Mouse (Mus musculus): ENCODE results near the gene Pid1. TPM values are rescaled to one million over a fixed set of nuclear protein-coding genes. Genes with fewer than 3 reads are reported as not detected.

Pid1 gene
- polyA plus RNA-seq, 1 experiment from 2014 or later = 5.0 TPM

- Histone ChIP-seq H3K9ac (ENCODE audit: low read depth, low read length) (no peak overlapping the region), H3K9me3 (replicated peaks; ENCODE audit: control insufficient read depth, low read length) (no peaks in the 10 kb centered on the region), H3K27me3 (ENCODE audit: control insufficient read depth, insufficient read depth, low read length) (no peaks in the 10 kb centered on the region), H3K36me3 (ENCODE audit: control insufficient read depth, insufficient read depth, low read length) (no peaks in the 10 kb centered on the region), H3K4me1 (ENCODE audit: control insufficient read depth, insufficient read depth, low read length) (no peaks in the 10 kb centered on the region), H3K4me3 (ENCODE audit: low read depth, low read length) (no peak overlapping the region), H3K27ac (ENCODE audit: low read depth, low read length) (no peak overlapping the region), H3K4me2 (no peak overlapping the region)
- 38% methylated on average over 2 of the region's 2 CpGs for WGBS (ENCODE audit: insufficient replicate concordance)
- no peak for ATAC-seq (replicated peaks; ENCODE audit: insufficient number of reproducible peaks, low FRiP score, low TSS enrichment)
Observed at GRCm38 (mm10) chr1:84155585-84155930, 208.4 kb downstream of the Pid1 start.

GRCm38 (mm10) chr1:84154725-84155584 lies 209.0 kb downstream of the Pid1 start:
- no peaks in the 10 kb centered on the region for H3K36me3 ChIP-seq (ENCODE audit: control insufficient read depth, insufficient read depth, low read length)
- ATAC-seq (replicated peaks; ENCODE audit: insufficient number of reproducible peaks, low FRiP score, low TSS enrichment) = no peak
- 68% methylated on average over 12 of the region's 12 CpGs for WGBS (ENCODE audit: insufficient replicate concordance)
- no peaks in the 10 kb centered on the region for H3K27me3 ChIP-seq (ENCODE audit: control insufficient read depth, insufficient read depth, low read length)
- H3K9me3 ChIP-seq (replicated peaks; ENCODE audit: control insufficient read depth, low read length) = no peaks in the 10 kb centered on the region
- no peak overlapping the region for H3K9ac ChIP-seq (ENCODE audit: low read depth, low read length)
- H3K4me3 ChIP-seq (ENCODE audit: low read depth, low read length) = no peak overlapping the region
- no peak overlapping the region for H3K27ac ChIP-seq (ENCODE audit: low read depth, low read length)
- no peaks in the 10 kb centered on the region for H3K4me1 ChIP-seq (ENCODE audit: control insufficient read depth, insufficient read depth, low read length)
- no peak overlapping the region for H3K4me2 ChIP-seq

GRCm38 (mm10) chr1:84153943-84154342 lies 210.0 kb downstream of the Pid1 start:
- Histone ChIP-seq H3K27ac (ENCODE audit: low read depth, low read length) (no peak overlapping the region), H3K9me3 (replicated peaks; ENCODE audit: control insufficient read depth, low read length) (no peaks in the 10 kb centered on the region), H3K4me2 (no peak overlapping the region), H3K27me3 (ENCODE audit: control insufficient read depth, insufficient read depth, low read length) (no peaks in the 10 kb centered on the region), H3K9ac (ENCODE audit: low read depth, low read length) (no peak overlapping the region), H3K4me1 (ENCODE audit: control insufficient read depth, insufficient read depth, low read length) (no peaks in the 10 kb centered on the region), H3K36me3 (ENCODE audit: control insufficient read depth, insufficient read depth, low read length) (no peaks in the 10 kb centered on the region), H3K4me3 (ENCODE audit: low read depth, low read length) (no peak overlapping the region)
- ATAC-seq (replicated peaks; ENCODE audit: insufficient number of reproducible peaks, low FRiP score, low TSS enrichment) = no peak
- 57% methylated on average over 4 of the region's 4 CpGs for WGBS (ENCODE audit: insufficient replicate concordance)

- H3K4me1 ChIP-seq (ENCODE audit: control insufficient read depth, insufficient read depth, low read length) = no peaks in the 10 kb centered on the region
- no peaks in the 10 kb centered on the region for H3K27me3 ChIP-seq (ENCODE audit: control insufficient read depth, insufficient read depth, low read length)
- WGBS (ENCODE audit: insufficient replicate concordance) = 69% methylated on average over 1 of the region's 1 CpGs
- no peaks in the 10 kb centered on the region for H3K9me3 ChIP-seq (replicated peaks; ENCODE audit: control insufficient read depth, low read length)
- no peak overlapping the region for H3K4me2 ChIP-seq
- H3K36me3 ChIP-seq (ENCODE audit: control insufficient read depth, insufficient read depth, low read length) = no peaks in the 10 kb centered on the region
- no peak overlapping the region for H3K9ac ChIP-seq (ENCODE audit: low read depth, low read length)
- H3K27ac ChIP-seq (ENCODE audit: low read depth, low read length) = no peak overlapping the region
- no peak overlapping the region for H3K4me3 ChIP-seq (ENCODE audit: low read depth, low read length)
- ATAC-seq (replicated peaks; ENCODE audit: insufficient number of reproducible peaks, low FRiP score, low TSS enrichment) = no peak
Observed at GRCm38 (mm10) chr1:84141561-84141960, 222.4 kb downstream of the Pid1 start.

- Histone ChIP-seq H3K4me2 (no peak overlapping the region), H3K27me3 (ENCODE audit: control insufficient read depth, insufficient read depth, low read length) (no peaks in the 10 kb centered on the region), H3K4me1 (ENCODE audit: control insufficient read depth, insufficient read depth, low read length) (no peaks in the 10 kb centered on the region), H3K36me3 (ENCODE audit: control insufficient read depth, insufficient read depth, low read length) (no peaks in the 10 kb centered on the region), H3K4me3 (ENCODE audit: low read depth, low read length) (no peak overlapping the region), H3K27ac (ENCODE audit: low read depth, low read length) (no peak overlapping the region), H3K9me3 (replicated peaks; ENCODE audit: control insufficient read depth, low read length) (no peaks in the 10 kb centered on the region), H3K9ac (ENCODE audit: low read depth, low read length) (no peak overlapping the region)
- 81% methylated on average over 4 of the region's 4 CpGs for WGBS (ENCODE audit: insufficient replicate concordance)
- ATAC-seq (replicated peaks; ENCODE audit: insufficient number of reproducible peaks, low FRiP score, low TSS enrichment) = no peak
Observed at GRCm38 (mm10) chr1:84132451-84132850, 231.5 kb downstream of the Pid1 start.

GRCm38 (mm10) chr1:84131799-84132198 lies 232.2 kb downstream of the Pid1 start:
- no peak overlapping the region for H3K4me2 ChIP-seq
- no peak overlapping the region for H3K4me3 ChIP-seq (ENCODE audit: low read depth, low read length)
- H3K4me1 ChIP-seq (ENCODE audit: control insufficient read depth, insufficient read depth, low read length) = no peaks in the 10 kb centered on the region
- WGBS (ENCODE audit: insufficient replicate concordance) = 85% methylated on average over 1 of the region's 1 CpGs
- no peaks in the 10 kb centered on the region for H3K36me3 ChIP-seq (ENCODE audit: control insufficient read depth, insufficient read depth, low read length)
- no peaks in the 10 kb centered on the region for H3K27me3 ChIP-seq (ENCODE audit: control insufficient read depth, insufficient read depth, low read length)
- H3K27ac ChIP-seq (ENCODE audit: low read depth, low read length) = no peak overlapping the region
- no peaks in the 10 kb centered on the region for H3K9me3 ChIP-seq (replicated peaks; ENCODE audit: control insufficient read depth, low read length)
- no peak for ATAC-seq (replicated peaks; ENCODE audit: insufficient number of reproducible peaks, low FRiP score, low TSS enrichment)
- H3K9ac ChIP-seq (ENCODE audit: low read depth, low read length) = no peak overlapping the region

- no peak for ATAC-seq (replicated peaks; ENCODE audit: insufficient number of reproducible peaks, low FRiP score, low TSS enrichment)
- Histone ChIP-seq H3K27me3 (ENCODE audit: control insufficient read depth, insufficient read depth, low read length) (no peaks in the 10 kb centered on the region), H3K9ac (ENCODE audit: low read depth, low read length) (no peak overlapping the region), H3K4me2 (no peak overlapping the region), H3K4me1 (ENCODE audit: control insufficient read depth, insufficient read depth, low read length) (no peaks in the 10 kb centered on the region), H3K36me3 (ENCODE audit: control insufficient read depth, insufficient read depth, low read length) (no peaks in the 10 kb centered on the region), H3K4me3 (ENCODE audit: low read depth, low read length) (no peak overlapping the region), H3K27ac (ENCODE audit: low read depth, low read length) (no peak overlapping the region), H3K9me3 (replicated peaks; ENCODE audit: control insufficient read depth, low read length) (no peaks in the 10 kb centered on the region)
- WGBS (ENCODE audit: insufficient replicate concordance) = 66% methylated on average over 4 of the region's 4 CpGs
Observed at GRCm38 (mm10) chr1:84128510-84128909, 235.5 kb downstream of the Pid1 start.

GRCm38 (mm10) chr1:84119306-84119705 lies 244.7 kb downstream of the Pid1 start:
- Histone ChIP-seq H3K36me3 (ENCODE audit: control insufficient read depth, insufficient read depth, low read length) (no peaks in the 10 kb centered on the region), H3K27ac (ENCODE audit: low read depth, low read length) (no peak overlapping the region), H3K4me1 (ENCODE audit: control insufficient read depth, insufficient read depth, low read length) (no peaks in the 10 kb centered on the region), H3K9ac (ENCODE audit: low read depth, low read length) (no peak overlapping the region), H3K27me3 (ENCODE audit: control insufficient read depth, insufficient read depth, low read length) (no peaks in the 10 kb centered on the region), H3K9me3 (replicated peaks; ENCODE audit: control insufficient read depth, low read length) (no peaks in the 10 kb centered on the region), H3K4me3 (ENCODE audit: low read depth, low read length) (no peak overlapping the region), H3K4me2 (no peak overlapping the region)
- ATAC-seq (replicated peaks; ENCODE audit: insufficient number of reproducible peaks, low FRiP score, low TSS enrichment) = no peak
- WGBS (ENCODE audit: insufficient replicate concordance) = 78% methylated on average over 2 of the region's 2 CpGs

- no peaks in the 10 kb centered on the region for H3K4me1 ChIP-seq (ENCODE audit: control insufficient read depth, insufficient read depth, low read length)
- WGBS (ENCODE audit: insufficient replicate concordance) = 87% methylated on average over 4 of the region's 4 CpGs
- H3K36me3 ChIP-seq (ENCODE audit: control insufficient read depth, insufficient read depth, low read length) = no peaks in the 10 kb centered on the region
- H3K9ac ChIP-seq (ENCODE audit: low read depth, low read length) = no peak overlapping the region
- no peak overlapping the region for H3K27ac ChIP-seq (ENCODE audit: low read depth, low read length)
- no peaks in the 10 kb centered on the region for H3K27me3 ChIP-seq (ENCODE audit: control insufficient read depth, insufficient read depth, low read length)
- no peak overlapping the region for H3K4me2 ChIP-seq
- ATAC-seq (replicated peaks; ENCODE audit: insufficient number of reproducible peaks, low FRiP score, low TSS enrichment) = no peak
- H3K9me3 ChIP-seq (replicated peaks; ENCODE audit: control insufficient read depth, low read length) = no peaks in the 10 kb centered on the region
- H3K4me3 ChIP-seq (ENCODE audit: low read depth, low read length) = no peak overlapping the region
Observed at GRCm38 (mm10) chr1:84106756-84107155, 257.2 kb downstream of the Pid1 start.

Data from heart, embryonic 11.5 days (tissue).